Mouse (Mus musculus) embryonic fibroblast, embryonic 13.5 days (primary cell): Measurements from ENCODE around the gene Ctu1.

Experiments
- CTCF ChIP-seq: IDR thresholded peaks from 2 replicates; pipeline ENCODE4 v1.5.1; 2011; ENCODE audit warnings: mild to moderate bottlenecking, control low read depth, low read length, moderate library complexity, borderline replicate concordance; ENCODE audit not compliant: insufficient read depth
- POLR2A ChIP-seq: IDR thresholded peaks from 2 replicates; pipeline ENCODE4 v1.6.1; 2011; ENCODE audit warnings: low read depth, mild to moderate bottlenecking, control low read depth, low read length, moderate library complexity

DNA sequence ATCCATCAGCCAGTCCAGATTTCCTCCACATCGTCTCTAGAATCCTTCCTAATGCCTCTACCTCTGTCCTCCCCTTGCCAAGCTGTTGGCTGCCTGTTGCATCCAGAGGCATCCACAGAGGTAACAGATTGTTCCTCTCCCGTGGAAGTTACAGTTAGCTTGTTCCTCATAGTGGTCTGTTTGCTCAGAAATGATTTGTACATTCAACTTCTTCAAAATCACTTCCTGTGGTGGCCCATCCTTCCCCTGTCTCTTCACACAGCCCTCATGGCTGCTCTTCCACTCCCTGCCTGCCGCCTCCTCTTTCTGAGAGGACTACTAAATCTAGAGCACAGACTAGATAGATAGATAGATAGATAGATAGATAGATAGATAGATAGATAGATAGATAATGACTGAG, 17.3 kb upstream of the Ctu1 start:
- TF ChIP-seq CTCF = no peak
- no peak for TF ChIP-seq POLR2A
